Mouse (Mus musculus): ENCODE measurements around the gene Msl1. TPM values are rescaled to one million over a fixed set of nuclear protein-coding genes. Genes with fewer than 3 reads are reported as not detected.

Msl1 gene
- polyA plus RNA-seq, 1 experiment from 2014 or later = 19.4 TPM

DNA sequence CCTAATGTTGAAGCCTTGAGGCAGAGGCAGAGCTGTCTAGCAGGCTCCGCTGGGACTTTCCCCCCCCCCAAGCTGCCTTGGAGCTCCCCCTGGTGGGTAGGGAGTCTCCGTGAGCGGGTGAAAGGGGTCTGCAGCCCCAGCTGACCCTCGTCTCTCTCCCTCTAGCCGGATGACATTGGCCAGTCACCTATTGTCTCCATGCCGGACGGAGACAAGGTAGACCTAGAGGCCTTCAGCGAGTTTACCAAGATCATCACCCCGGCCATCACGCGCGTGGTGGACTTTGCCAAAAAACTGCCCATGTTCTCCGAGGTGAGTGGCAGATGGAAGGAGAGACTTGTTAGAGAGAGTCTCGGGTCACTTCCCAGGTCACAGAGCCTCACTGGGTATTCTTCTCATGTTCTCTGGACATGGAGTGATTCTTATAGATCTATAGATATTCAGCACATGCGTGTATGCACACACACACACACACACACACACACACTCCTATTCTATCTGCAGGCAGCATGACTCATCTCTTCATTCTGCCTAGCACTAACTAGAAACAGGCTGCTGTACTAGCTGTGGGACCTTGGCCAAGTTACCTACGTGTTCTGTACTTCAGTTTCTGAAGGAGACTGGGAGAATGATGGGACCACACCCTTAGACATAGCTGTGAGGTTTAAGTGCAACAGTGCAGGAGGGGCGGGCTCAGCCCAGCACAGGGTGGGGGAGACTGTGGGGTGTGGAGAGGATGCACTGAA lies 32.4 kb upstream of the Msl1 start:
- H3K36me3 ChIP-seq (ENCODE audit: control insufficient read depth, insufficient read depth, low read length) = peaks cover 29% of the 10 kb centered on the region
- no peak overlapping the region for H3K4me2 ChIP-seq (ENCODE audit: low read depth, low read length)
- H3K4me1 ChIP-seq (replicated peaks; ENCODE audit: control insufficient read depth, insufficient read depth, low read length) = peaks cover 44% of the 10 kb centered on the region
- H3K27me3 ChIP-seq (ENCODE audit: control insufficient read depth, insufficient read depth, low read depth, low read length) = no peaks in the 10 kb centered on the region
- WGBS = 56% methylated on average over 17 of the region's 17 CpGs
- peak; percentile 76 for ATAC-seq (ENCODE audit: low read depth)
- H3K9me3 ChIP-seq (ENCODE audit: control insufficient read depth, low read length) = no peaks in the 10 kb centered on the region
- H3K4me3 ChIP-seq (ENCODE audit: low read length) = no peak overlapping the region
- no peak overlapping the region for H3K9ac ChIP-seq (ENCODE audit: low read length)
- H3K27ac ChIP-seq (ENCODE audit: low read length) = peak overlapping the region; percentile 83

DNA sequence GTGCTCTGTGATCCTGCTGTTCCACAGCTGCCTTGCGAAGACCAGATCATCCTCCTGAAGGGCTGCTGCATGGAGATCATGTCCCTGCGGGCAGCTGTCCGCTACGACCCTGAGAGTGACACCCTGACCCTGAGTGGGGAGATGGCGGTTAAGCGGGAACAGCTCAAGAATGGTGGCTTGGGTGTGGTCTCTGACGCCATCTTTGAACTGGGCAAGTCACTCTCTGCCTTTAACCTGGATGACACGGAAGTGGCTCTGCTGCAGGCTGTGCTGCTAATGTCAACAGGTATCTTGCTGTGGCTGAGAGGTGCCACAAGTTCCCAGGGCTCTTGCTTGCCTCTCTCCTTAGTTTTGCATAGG lies 31.8 kb upstream of the Msl1 start:
- Histone ChIP-seq H3K9ac (ENCODE audit: low read length) (no peak overlapping the region), H3K4me1 (replicated peaks; ENCODE audit: control insufficient read depth, insufficient read depth, low read length) (peaks cover 49% of the 10 kb centered on the region), H3K4me2 (ENCODE audit: low read depth, low read length) (no peak overlapping the region), H3K4me3 (ENCODE audit: low read length) (no peak overlapping the region), H3K27me3 (ENCODE audit: control insufficient read depth, insufficient read depth, low read depth, low read length) (no peaks in the 10 kb centered on the region), H3K36me3 (ENCODE audit: control insufficient read depth, insufficient read depth, low read length) (peaks cover 25% of the 10 kb centered on the region), H3K27ac (ENCODE audit: low read length) (peak overlapping the region; percentile 51; the same call in 1 of the 2 replicates), H3K9me3 (ENCODE audit: control insufficient read depth, low read length) (no peaks in the 10 kb centered on the region)
- WGBS = 77% methylated on average over 8 of the region's 8 CpGs
- ATAC-seq (ENCODE audit: low read depth) = no peak

DNA sequence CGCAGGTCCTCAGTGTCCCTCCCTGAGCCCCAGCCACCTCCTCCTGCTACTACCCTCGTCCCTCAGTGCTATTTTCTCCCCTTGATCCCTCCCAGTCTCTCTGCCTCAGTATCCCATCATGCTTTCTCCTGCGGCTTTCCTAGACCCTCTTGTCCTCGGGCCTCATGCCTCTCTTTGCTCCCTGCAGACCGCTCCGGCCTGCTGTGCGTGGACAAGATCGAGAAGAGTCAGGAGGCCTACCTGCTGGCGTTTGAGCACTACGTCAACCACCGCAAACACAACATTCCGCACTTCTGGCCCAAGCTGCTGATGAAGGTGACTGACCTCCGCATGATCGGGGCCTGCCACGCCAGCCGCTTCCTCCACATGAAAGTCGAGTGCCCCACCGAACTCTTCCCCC lies 31.2 kb upstream of the Msl1 start:
- Histone ChIP-seq H3K4me3 (ENCODE audit: low read length) (no peak overlapping the region), H3K9me3 (ENCODE audit: control insufficient read depth, low read length) (no peaks in the 10 kb centered on the region), H3K4me2 (ENCODE audit: low read depth, low read length) (no peak overlapping the region), H3K36me3 (ENCODE audit: control insufficient read depth, insufficient read depth, low read length) (peaks cover 23% of the 10 kb centered on the region), H3K4me1 (replicated peaks; ENCODE audit: control insufficient read depth, insufficient read depth, low read length) (peaks cover 55% of the 10 kb centered on the region), H3K27me3 (ENCODE audit: control insufficient read depth, insufficient read depth, low read depth, low read length) (no peaks in the 10 kb centered on the region), H3K27ac (ENCODE audit: low read length) (no peak overlapping the region), H3K9ac (ENCODE audit: low read length) (no peak overlapping the region)
- 67% methylated on average over 18 of the region's 18 CpGs for WGBS
- ATAC-seq (ENCODE audit: low read depth) = no peak

DNA sequence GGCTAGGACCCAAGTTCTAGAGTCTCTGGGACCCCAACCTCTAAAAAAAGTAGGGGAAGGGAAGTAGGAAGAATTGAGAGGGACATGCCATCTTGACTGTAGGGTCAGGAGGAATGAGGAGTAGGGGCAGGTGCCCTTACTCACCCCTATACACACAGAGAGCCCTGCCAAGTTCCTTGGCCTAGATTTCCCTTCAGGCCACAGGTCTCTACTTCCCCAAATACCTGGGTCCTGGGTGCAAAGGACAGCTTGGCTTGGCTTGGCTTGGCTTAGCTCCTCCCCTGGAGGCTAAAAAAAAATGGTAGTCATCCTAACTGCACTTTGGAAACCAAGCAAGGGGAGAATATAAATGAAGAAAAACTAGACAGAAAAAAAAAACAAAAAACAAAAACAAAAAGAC lies 30.6 kb upstream of the Msl1 start:
- Histone ChIP-seq H3K4me3 (ENCODE audit: low read length) (no peak overlapping the region), H3K4me1 (replicated peaks; ENCODE audit: control insufficient read depth, insufficient read depth, low read length) (peaks cover 55% of the 10 kb centered on the region), H3K27ac (ENCODE audit: low read length) (no peak overlapping the region), H3K4me2 (ENCODE audit: low read depth, low read length) (no peak overlapping the region), H3K36me3 (ENCODE audit: control insufficient read depth, insufficient read depth, low read length) (peaks cover 27% of the 10 kb centered on the region), H3K9me3 (ENCODE audit: control insufficient read depth, low read length) (no peaks in the 10 kb centered on the region), H3K27me3 (ENCODE audit: control insufficient read depth, insufficient read depth, low read depth, low read length) (no peaks in the 10 kb centered on the region), H3K9ac (ENCODE audit: low read length) (no peak overlapping the region)
- no peak for ATAC-seq (ENCODE audit: low read depth)

DNA sequence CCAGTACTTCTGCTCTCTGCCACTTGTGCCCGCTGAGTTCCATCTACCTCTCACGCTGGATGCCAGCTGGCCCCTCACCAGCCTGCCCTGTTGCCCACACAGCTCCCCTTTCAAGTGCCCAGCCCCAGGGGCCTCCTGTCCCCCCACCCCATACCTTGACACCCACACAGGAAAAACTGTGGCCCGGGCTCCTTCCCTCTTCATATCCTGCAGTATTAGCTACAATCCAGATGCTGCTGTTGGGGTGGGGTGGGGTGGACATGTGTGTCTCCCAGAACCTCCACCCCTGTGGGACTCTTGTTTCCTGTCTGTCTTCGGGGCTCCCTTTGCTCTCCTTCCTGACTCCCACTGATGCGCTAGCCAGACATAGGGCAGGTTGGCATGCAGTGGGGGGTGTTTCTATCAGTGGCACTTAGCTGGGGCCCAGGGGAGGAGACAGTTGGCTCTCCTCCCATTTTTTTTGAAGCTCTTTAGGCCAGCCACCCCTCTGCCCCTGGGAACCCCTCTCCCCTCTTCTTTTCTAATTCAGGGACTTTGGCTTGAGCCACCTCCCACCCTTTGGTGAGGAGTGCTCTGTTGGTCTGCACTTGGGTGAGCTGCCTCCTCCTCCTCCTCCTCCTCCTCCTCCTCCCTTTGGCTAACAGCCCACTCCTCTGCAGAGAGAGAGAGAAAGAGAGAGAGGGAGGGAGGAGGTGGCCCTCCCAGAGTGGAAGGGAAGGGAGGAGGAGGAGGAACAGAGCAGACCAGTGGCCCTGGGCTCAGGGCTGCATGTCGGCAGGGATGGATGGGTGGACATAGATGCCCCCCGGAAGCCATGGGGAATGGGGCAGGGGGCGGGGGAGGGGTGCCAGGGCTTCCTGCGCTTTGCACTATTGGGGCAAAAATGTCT lies 29.7 kb upstream of the Msl1 start:
- H3K4me2 ChIP-seq (ENCODE audit: low read depth, low read length) = no peak overlapping the region
- 28% methylated on average over 9 of the region's 9 CpGs for WGBS
- H3K27ac ChIP-seq (ENCODE audit: low read length) = peak overlapping the region; percentile 75
- no peak overlapping the region for H3K9ac ChIP-seq (ENCODE audit: low read length)
- H3K27me3 ChIP-seq (ENCODE audit: control insufficient read depth, insufficient read depth, low read depth, low read length) = no peaks in the 10 kb centered on the region
- H3K36me3 ChIP-seq (ENCODE audit: control insufficient read depth, insufficient read depth, low read length) = peaks cover 24% of the 10 kb centered on the region
- H3K4me3 ChIP-seq (ENCODE audit: low read length) = no peak overlapping the region
- no peaks in the 10 kb centered on the region for H3K9me3 ChIP-seq (ENCODE audit: control insufficient read depth, low read length)
- H3K4me1 ChIP-seq (replicated peaks; ENCODE audit: control insufficient read depth, insufficient read depth, low read length) = peaks cover 55% of the 10 kb centered on the region
- ATAC-seq (ENCODE audit: low read depth) = peak; percentile 24; the same call in 1 of the 2 replicates

DNA sequence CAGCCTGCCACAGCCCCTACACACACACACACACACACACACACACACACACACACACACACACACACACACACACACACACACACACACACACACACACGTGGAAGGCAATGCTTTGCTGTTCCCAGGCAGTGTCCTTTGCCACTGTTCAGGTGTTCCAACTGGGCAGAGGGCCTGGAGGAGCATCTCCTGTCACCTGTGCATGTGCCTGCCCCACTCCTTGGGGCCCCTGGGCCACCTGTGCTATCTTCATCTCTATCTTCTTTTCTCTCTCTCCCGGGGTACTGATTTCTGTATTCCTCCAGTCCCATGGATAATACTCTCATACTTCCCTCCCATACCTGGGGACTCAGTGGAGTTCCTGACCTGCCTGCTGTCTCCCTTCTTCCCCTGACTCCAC lies 29.0 kb upstream of the Msl1 start:
- Histone ChIP-seq H3K27ac (ENCODE audit: low read length) (peak overlapping the region; percentile 15), H3K36me3 (ENCODE audit: control insufficient read depth, insufficient read depth, low read length) (peaks cover 19% of the 10 kb centered on the region), H3K4me3 (ENCODE audit: low read length) (no peak overlapping the region), H3K27me3 (ENCODE audit: control insufficient read depth, insufficient read depth, low read depth, low read length) (no peaks in the 10 kb centered on the region), H3K4me2 (ENCODE audit: low read depth, low read length) (no peak overlapping the region), H3K9me3 (ENCODE audit: control insufficient read depth, low read length) (no peaks in the 10 kb centered on the region), H3K4me1 (replicated peaks; ENCODE audit: control insufficient read depth, insufficient read depth, low read length) (peaks cover 55% of the 10 kb centered on the region), H3K9ac (ENCODE audit: low read length) (no peak overlapping the region)
- WGBS = 38% methylated on average over 2 of the region's 2 CpGs
- ATAC-seq (ENCODE audit: low read depth) = no peak

DNA sequence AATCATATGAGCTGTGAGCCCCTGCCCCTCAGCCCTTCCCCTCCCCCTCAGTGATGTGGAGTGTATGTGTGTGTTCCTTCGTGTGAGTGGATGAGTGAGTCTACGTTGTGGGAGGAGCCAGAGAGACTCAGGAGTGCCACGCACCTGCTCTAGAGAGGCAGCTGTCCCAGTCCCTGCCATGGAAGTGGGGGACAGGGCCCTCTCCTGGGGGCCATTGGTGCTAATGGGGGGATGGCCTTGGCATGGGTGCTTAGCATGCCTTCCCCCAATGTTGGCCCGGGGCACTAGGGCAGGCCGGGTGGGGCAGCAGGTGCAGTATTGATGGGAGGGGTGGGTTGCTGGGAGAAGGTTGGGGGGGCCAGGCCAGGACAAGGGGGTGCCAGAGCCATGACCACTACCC lies 28.5 kb upstream of the Msl1 start:
- no peak overlapping the region for H3K4me2 ChIP-seq (ENCODE audit: low read depth, low read length)
- peaks cover 14% of the 10 kb centered on the region; the same call in 1 of the 2 replicates for H3K36me3 ChIP-seq (ENCODE audit: control insufficient read depth, insufficient read depth, low read length)
- H3K9me3 ChIP-seq (ENCODE audit: control insufficient read depth, low read length) = no peaks in the 10 kb centered on the region
- no peaks in the 10 kb centered on the region for H3K27me3 ChIP-seq (ENCODE audit: control insufficient read depth, insufficient read depth, low read depth, low read length)
- peak overlapping the region; percentile 15 for H3K27ac ChIP-seq (ENCODE audit: low read length)
- peak overlapping the region; percentile 19; the same call in 1 of the 2 replicates for H3K9ac ChIP-seq (ENCODE audit: low read length)
- no peak overlapping the region for H3K4me3 ChIP-seq (ENCODE audit: low read length)
- 32% methylated on average over 5 of the region's 5 CpGs for WGBS
- ATAC-seq (ENCODE audit: low read depth) = peak; percentile 10; the same call in 1 of the 2 replicates
- H3K4me1 ChIP-seq (replicated peaks; ENCODE audit: control insufficient read depth, insufficient read depth, low read length) = peaks cover 58% of the 10 kb centered on the region

DNA sequence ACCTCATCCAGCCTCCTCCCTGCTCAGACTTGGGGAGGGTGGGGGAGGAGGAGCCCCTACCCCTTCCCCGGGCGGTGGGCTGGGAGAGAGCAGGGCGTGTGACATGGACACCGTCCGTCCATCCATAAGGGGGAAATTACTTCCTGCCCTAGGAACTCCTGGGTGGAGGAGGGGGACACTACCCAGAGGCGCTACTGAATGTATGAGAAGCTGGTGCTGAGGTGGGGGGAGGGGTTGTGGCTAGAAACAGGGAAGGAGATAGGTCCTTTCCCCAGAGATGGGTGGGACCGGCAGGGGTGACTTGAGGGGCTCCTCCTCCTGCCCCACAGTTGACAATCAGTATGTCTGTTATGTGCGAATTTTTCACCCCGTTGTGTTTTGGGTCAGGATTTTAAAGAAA lies 28.0 kb upstream of the Msl1 start:
- H3K4me1 ChIP-seq (replicated peaks; ENCODE audit: control insufficient read depth, insufficient read depth, low read length) = peaks cover 63% of the 10 kb centered on the region
- no peaks in the 10 kb centered on the region for H3K27me3 ChIP-seq (ENCODE audit: control insufficient read depth, insufficient read depth, low read depth, low read length)
- no peaks in the 10 kb centered on the region for H3K9me3 ChIP-seq (ENCODE audit: control insufficient read depth, low read length)

DNA sequence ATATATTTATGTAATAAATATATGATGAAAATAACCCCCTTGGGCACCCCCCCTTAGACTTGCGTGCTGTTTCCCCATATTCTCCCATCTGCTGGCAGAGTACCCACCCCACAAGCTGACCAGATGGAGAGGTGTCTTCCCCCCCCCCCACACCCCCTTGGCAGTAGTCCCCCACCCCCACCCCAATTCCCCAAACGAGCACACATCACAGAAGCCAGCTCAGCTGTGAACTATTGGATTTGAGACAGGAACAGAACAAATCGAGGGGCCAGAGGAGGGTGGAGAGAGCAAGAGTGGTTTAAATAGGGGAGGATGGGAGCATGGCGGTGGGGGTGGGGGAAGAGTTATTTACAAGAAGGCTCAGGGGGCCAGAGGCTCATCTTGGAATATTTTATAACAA lies 27.6 kb upstream of the Msl1 start:
- H3K4me2 ChIP-seq (ENCODE audit: low read depth, low read length) = peak overlapping the region; percentile 35
- H3K9ac ChIP-seq (ENCODE audit: low read length) = peak overlapping the region; percentile 50; the same call in 1 of the 2 replicates
- 17% methylated on average over 4 of the region's 4 CpGs for WGBS
- no peak overlapping the region; the same call in 1 of the 2 replicates for H3K4me3 ChIP-seq (ENCODE audit: low read length)
- H3K36me3 ChIP-seq (ENCODE audit: control insufficient read depth, insufficient read depth, low read length) = peaks cover 14% of the 10 kb centered on the region; the same call in 1 of the 2 replicates
- ATAC-seq (ENCODE audit: low read depth) = no peak
- no peaks in the 10 kb centered on the region for H3K9me3 ChIP-seq (ENCODE audit: control insufficient read depth, low read length)
- peaks cover 63% of the 10 kb centered on the region for H3K4me1 ChIP-seq (replicated peaks; ENCODE audit: control insufficient read depth, insufficient read depth, low read length)
- H3K27ac ChIP-seq (ENCODE audit: low read length) = peak overlapping the region; percentile 60
- no peaks in the 10 kb centered on the region for H3K27me3 ChIP-seq (ENCODE audit: control insufficient read depth, insufficient read depth, low read depth, low read length)

More for the DNA sequence above, 28.0 kb upstream of the Msl1 start:
- Histone ChIP-seq H3K36me3 (ENCODE audit: control insufficient read depth, insufficient read depth, low read length) (peaks cover 14% of the 10 kb centered on the region; the same call in 1 of the 2 replicates), H3K27ac (ENCODE audit: low read length) (0 out of 2 replicates have a peak overlapping the region, but pooled peaks have one; percentile 16), H3K4me2 (ENCODE audit: low read depth, low read length) (no peak overlapping the region), H3K9ac (ENCODE audit: low read length) (peak overlapping the region; percentile 19; the same call in 1 of the 2 replicates), H3K4me3 (ENCODE audit: low read length) (no peak overlapping the region)
- no peak for ATAC-seq (ENCODE audit: low read depth)
- WGBS = 9% methylated on average over 9 of the region's 9 CpGs

Data from lung, embryonic 16.5 days (tissue).